Mouse (Mus musculus): Measurements from ENCODE around the gene Shisa9.

GRCm38 (mm10) chr16:12206951-12207350 lies 223.0 kb downstream of the Shisa9 start:
- TF ChIP-seq CTCF (IDR thresholded peaks at IDR 0.05; ENCODE audit: extremely low read depth, insufficient read depth, low read length) (no peak), POLR2A (IDR thresholded peaks at IDR 0.05; ENCODE audit: extremely low read depth, insufficient read depth, low read length) (no peak)

Measured in cortical plate, adult 2 months (tissue).